Mouse (Mus musculus) ES-Bruce4 (cell line): ENCODE data around the gene Zfyve21. TPM values are rescaled to one million over a fixed set of nuclear protein-coding genes. Genes with fewer than 3 reads are reported as not detected.

ENCODE experiments used
- H3K27ac ChIP-seq: 2 replicates; pipeline ENCODE4 v1.5.1; 2012; ENCODE audit warnings: low read length, inconsistent platforms; ENCODE audit not compliant: insufficient read depth
- H3K27me3 ChIP-seq: 2 replicates; pipeline ENCODE4 v1.6.1; 2012; ENCODE audit warnings: mild to moderate bottlenecking, low read length, inconsistent platforms; ENCODE audit not compliant: control insufficient read depth, poor library complexity, insufficient read depth, severe bottlenecking
- H3K36me3 ChIP-seq: 2 replicates; pipeline ENCODE4 v1.6.1; 2012; ENCODE audit warnings: inconsistent platforms, mild to moderate bottlenecking, low read length, moderate library complexity; ENCODE audit not compliant: control insufficient read depth, poor library complexity, insufficient read depth, severe bottlenecking
- H3K4me1 ChIP-seq: one replicate; pipeline ENCODE4 v1.8.1; 2011; ENCODE audit warnings: low read length; ENCODE audit not compliant: control insufficient read depth, insufficient read depth
- H3K4me3 ChIP-seq: 2 replicates; pipeline ENCODE4 v1.5.1; 2011; ENCODE audit warnings: low read depth, mild to moderate bottlenecking, low read length
- H3K9ac ChIP-seq: 2 replicates; pipeline ENCODE4 v1.6.1; 2012; ENCODE audit warnings: low read depth, mild to moderate bottlenecking, inconsistent platforms; ENCODE audit not compliant: poor library complexity, severe bottlenecking
- H3K9me3 ChIP-seq: replicated peaks from 2 replicates; pipeline ENCODE4 v1.6.1; 2012; ENCODE audit warnings: mild to moderate bottlenecking, low read length, inconsistent platforms; ENCODE audit not compliant: control insufficient read depth, poor library complexity, insufficient read depth, severe bottlenecking
- CTCF ChIP-seq: IDR thresholded peaks from one replicate; pipeline ENCODE4 v1.8.1; 2011; ENCODE audit warnings: low read depth, low read length
- EP300 ChIP-seq: IDR thresholded peaks from 2 replicates; pipeline ENCODE4 v1.6.1; 2011; ENCODE audit warnings: low read depth, low read length; ENCODE audit not compliant: insufficient read depth
- POLR2A ChIP-seq: IDR thresholded peaks from one replicate; pipeline ENCODE4 v1.8.1; 2011; ENCODE audit warnings: low read length; ENCODE audit not compliant: insufficient read depth
- polyA plus RNA-seq: library from polyadenylated mRNA; stranded (reverse); fragments of >200 nt; gene quantifications from 2 replicates; pipeline ENCODE4 v1.2.4, GENCODE M21; 2011; ENCODE audit warnings: low read depth; ENCODE audit not compliant: missing spikeins, insufficient read depth, insufficient read length

The Zfyve21 gene
- polyA plus RNA-seq, 1 experiment: 36.0 TPM

DNA sequence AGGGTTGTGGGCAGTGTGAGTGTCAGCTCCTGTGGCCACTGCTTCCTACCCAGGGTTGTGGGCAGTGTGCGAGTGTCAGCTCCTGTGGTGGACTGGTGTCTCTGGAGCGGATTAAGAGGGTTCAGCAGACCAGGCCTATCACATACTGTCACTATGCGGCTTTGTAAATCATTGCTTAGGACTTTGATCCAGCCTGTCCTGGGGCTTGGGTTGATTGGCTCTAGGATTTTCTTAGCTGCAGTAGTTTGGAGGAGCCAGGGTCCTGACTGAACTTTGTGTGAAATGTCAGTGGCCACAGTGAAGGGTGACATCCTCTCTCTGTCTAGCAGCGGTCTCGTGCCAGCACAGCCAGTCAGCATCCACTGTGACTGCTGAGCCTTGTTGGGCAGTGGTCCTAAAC is 23.9 kb upstream of the Zfyve21 start:
- Histone ChIP-seq H3K36me3 (peaks cover 3% of the 10 kb centered on the region; the same call in 1 of the 2 replicates), H3K9me3 (no peaks in the 10 kb centered on the region), H3K9ac (no peak overlapping the region), H3K27me3 (no peaks in the 10 kb centered on the region), H3K4me1 (peaks cover 2% of the 10 kb centered on the region), H3K27ac (no peak overlapping the region), H3K4me3 (no peak overlapping the region)
- TF ChIP-seq EP300 (no peak), POLR2A (no peak), CTCF (no peak)

DNA sequence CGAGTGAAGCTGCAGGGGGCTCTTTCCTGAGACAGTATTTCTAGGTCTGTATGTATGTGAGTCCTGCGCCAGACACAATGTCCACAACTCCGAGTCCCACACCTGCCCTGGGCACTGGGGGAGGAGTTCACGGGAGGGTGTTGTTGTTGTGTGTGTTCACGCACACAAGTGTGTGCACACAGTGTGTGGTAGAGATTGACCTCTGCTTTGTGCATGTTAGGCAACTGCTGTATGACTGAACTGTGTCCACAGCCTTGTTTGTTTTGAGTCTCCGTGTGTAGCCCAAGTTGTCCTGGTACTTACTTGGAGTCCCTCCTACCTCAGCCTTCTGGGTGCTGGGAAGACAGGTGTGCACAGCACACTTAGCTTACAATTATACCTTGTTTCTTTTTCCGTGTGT is 23.3 kb upstream of the Zfyve21 start:
- H3K27ac ChIP-seq: no peak overlapping the region
- no peaks in the 10 kb centered on the region for H3K4me1 ChIP-seq
- H3K9ac ChIP-seq: no peak overlapping the region
- H3K4me3 ChIP-seq: no peak overlapping the region
- TF ChIP-seq EP300: no peak
- no peak for TF ChIP-seq CTCF
- TF ChIP-seq POLR2A: no peak
- H3K9me3 ChIP-seq: no peaks in the 10 kb centered on the region
- no peaks in the 10 kb centered on the region for H3K27me3 ChIP-seq
- H3K36me3 ChIP-seq: peaks cover 3% of the 10 kb centered on the region; the same call in 1 of the 2 replicates

DNA sequence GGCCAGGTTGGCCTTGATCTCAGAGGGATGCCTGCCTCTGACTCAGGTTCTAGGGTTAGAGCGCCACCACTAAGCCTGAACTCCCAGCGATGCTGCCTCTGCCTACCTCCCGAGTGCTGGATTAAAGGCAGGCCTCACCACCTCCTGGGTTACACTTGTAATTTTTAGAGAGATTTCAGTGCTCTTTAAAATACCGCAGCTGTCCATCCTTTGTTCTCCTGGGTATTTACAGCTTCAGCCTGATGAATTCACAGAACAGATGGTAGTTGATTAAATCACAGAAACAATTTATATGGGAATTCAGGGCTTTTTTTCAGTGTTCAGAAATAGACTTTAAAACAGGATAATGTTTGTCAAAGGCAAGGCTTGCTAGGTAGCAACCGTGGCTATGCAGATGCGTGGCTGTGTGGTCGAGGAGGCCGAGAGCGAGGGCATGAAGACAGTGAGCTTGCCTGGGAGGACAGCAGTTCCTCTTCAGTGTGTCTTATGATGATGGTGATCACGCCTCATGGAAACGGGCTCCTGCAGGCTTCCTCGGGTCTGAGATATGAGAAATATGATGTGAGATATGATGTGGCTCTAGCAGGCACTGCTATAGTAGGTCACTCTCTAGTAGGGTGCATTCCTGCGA is 22.4 kb upstream of the Zfyve21 start:
- TF ChIP-seq POLR2A: no peak
- TF ChIP-seq EP300: no peak
- no peak for TF ChIP-seq CTCF
- no peaks in the 10 kb centered on the region for H3K4me1 ChIP-seq
- no peak overlapping the region for H3K4me3 ChIP-seq
- H3K36me3 ChIP-seq: 0 out of 2 replicates have a peak, but pooled peaks cover 2% of the 10 kb centered on the region
- no peak overlapping the region for H3K9ac ChIP-seq
- H3K27me3 ChIP-seq: no peaks in the 10 kb centered on the region
- H3K27ac ChIP-seq: no peak overlapping the region
- no peaks in the 10 kb centered on the region for H3K9me3 ChIP-seq

DNA sequence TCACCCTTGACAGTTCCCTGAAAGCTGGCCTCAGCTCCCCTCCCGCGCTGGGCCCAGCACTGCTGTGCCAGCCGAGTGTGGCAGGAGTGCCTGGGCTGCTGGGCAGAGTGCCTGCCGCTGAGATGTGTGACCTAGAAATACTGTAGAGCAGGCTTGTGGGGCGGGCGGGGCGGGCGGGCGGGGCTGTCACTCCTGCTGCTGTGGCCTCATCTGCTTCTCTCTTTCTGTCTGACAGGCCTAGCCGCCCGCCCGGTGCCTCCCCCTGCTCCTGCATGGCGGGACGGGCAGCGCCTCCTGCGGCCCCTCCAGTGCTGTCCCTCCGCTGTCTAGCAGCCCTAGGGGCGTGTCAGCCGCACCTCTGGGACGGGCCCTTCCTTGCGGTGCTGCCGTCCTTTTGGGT is 19.9 kb upstream of the Zfyve21 start:
- H3K4me3 ChIP-seq: peak overlapping the region; percentile 19; the same call in 1 of the 2 replicates
- no peaks in the 10 kb centered on the region for H3K27me3 ChIP-seq
- TF ChIP-seq CTCF: no peak
- no peak for TF ChIP-seq POLR2A
- TF ChIP-seq EP300: no peak
- no peaks in the 10 kb centered on the region for H3K9me3 ChIP-seq
- no peak overlapping the region for H3K9ac ChIP-seq
- no peaks in the 10 kb centered on the region for H3K4me1 ChIP-seq
- H3K27ac ChIP-seq: no peak overlapping the region
- no peaks in the 10 kb centered on the region for H3K36me3 ChIP-seq

DNA sequence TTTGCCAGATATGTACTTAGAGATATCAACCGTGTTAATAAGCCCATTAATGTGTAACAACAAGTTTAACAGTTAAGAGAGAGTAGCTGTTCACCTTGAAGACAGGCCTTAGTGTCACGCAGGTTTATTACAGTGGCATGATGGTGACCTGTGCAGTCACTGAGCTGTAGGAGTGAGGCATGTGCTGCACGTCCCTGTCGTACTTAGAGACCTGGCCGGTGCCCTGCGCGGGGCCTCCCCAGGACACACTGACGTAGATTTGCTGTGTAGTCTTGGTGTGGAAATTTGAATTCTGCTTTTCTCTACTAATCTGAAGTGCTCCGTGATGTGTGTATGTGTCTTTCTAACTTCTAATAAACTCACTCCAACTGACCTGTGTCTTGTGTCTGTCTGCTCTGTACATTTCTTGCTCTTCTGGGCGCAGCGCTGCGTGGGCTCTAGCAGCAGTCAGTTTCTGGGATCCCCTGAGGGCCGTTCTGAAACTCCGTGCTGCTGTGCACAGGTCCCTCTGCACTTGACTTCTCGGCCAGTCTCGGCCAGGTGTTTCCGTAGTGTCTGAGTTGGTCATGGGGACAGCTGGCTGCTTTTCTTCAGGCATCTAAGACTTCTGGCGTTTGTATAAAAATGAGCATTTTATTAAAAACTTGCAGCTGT is 19.3 kb upstream of the Zfyve21 start:
- H3K4me3 ChIP-seq: no peak overlapping the region
- no peak overlapping the region for H3K9ac ChIP-seq
- H3K27me3 ChIP-seq: no peaks in the 10 kb centered on the region
- no peak overlapping the region for H3K27ac ChIP-seq
- H3K36me3 ChIP-seq: no peaks in the 10 kb centered on the region
- no peaks in the 10 kb centered on the region for H3K4me1 ChIP-seq
- no peak for TF ChIP-seq CTCF
- no peak for TF ChIP-seq EP300
- no peak for TF ChIP-seq POLR2A
- no peaks in the 10 kb centered on the region for H3K9me3 ChIP-seq
